Mouse (Mus musculus) left cerebral cortex, postnatal 4 days (tissue): ENCODE data around the gene Nsf. TPM values are rescaled to one million over a fixed set of nuclear protein-coding genes. Genes with fewer than 3 reads are reported as not detected.
A peak's percentile ranks its signal among the peaks of the same experiment; 100 is the strongest.
"Not testable (repeated sequence)": the region's sequence is repeated elsewhere in the genome, so short reads cannot be mapped to it uniquely, and the experiment has no call there.

Source experiments
- DNase-seq: peaks from one replicate; pipeline ENCODE4 v3.0.0-alpha.2; 2022
- intact Hi-C: fragments of 180-260 bp; cut with DNase I; formaldehyde crosslinking; loops from one replicate; pipeline ENCODE4 v1.15.1; 2025
- total RNA-seq, 2 experiments: library from RNA; stranded (reverse); gene quantifications; 2 replicates each; pipeline ENCODE4 v1.2.3; 2021

Nsf gene
- total RNA-seq, 2 experiments from 2014 or later = 241 to 292 TPM

DNA sequence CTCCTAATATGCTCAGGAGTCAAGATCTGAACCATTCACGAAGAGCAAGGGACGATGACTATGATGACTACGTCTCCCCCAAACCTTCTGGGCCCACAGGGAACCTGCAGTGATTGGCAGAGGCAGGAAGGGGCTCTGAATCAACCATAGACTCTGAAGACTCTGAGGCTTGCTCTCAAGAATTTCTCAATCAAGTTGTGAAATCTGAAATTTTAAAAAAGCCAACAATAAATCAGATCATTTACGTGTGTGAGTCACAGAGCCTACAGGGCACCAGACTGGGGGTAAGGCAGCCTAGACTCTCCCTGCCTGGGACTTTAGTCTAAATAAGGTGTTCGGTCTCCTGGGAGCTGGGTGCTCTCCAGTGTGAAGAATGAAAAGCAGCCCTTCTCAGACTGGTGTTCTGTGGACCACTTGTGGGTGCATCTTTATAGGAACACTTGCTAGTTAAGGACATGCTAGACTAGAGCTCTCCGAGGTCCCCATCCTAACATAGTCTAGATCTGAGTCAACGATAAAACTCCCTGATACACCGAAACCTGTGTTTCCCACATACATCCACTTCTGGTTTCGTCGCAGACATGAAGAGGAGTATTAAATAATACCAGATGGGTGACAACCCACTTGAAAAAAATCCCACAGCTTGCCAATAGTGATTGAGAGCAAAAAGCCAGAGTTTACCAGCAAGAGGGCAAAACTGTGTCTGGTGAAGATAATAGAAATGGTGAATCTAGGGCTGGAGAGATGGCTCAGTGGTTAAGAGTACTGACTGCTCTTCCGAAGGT lies 56.7 kb downstream of the Nsf start:
- intact Hi-C loops = no loop called here
- no peak for DNase-seq

DNA sequence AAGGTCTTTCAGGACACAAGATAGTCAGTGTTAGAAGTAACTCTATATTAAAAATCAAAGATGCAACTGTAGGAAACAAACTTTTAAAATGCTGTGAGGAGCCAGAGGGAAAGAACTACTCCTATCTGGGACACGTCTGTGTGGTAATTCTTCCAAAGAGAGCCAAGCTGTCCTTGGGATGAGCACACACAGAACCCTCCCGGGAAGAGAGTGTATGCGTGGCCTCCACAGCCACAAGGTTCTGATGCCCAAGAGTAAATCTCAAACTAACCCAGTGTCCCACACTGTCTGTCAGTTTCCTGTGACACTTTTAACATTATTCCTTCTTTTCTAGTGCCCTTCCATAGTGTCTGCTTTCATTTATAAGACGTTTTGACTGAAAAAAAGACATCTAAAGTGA lies 57.8 kb downstream of the Nsf start:
- no peak for DNase-seq
- intact Hi-C loops = no loop called here

DNA sequence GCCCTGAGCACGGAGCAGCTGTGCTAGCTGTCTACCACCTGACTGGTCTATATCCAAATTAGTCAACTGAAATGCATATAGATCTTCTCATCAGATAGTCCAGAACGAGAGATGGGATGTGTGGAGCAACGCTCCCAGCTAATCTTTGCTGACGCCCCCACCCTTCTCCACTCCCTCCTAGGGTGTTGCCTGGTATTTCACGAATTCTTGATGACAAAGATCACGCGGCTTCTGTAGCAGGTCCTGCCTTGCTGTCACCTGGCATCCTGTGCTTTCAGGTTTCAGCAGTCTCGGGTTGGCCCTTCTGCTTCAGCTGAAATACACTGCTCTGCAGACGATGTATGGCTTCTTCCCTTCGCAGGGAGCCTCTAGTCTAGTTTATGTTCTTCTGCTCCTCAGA lies 61.0 kb downstream of the Nsf start:
- DNase-seq = no peak
- intact Hi-C loops = no loop called here

DNA sequence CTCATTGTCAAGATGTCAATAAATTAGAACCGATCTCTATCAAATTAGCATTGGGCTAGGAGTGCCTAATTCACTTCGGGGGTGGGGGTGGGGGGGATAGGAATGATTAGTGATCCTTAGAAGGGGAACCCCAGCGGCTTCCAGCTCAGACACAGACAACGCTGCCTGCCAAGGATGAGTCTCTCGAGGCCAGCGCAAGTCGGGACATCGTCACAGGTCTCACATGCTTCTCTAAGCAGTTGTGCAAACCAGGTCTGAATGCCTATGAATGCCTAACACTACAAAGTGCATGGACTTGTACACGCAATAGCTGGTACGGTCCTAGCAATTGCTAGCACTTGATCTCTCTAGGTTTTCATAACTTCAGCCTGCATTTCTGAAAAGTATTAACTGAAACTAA lies 62.1 kb downstream of the Nsf start:
- intact Hi-C loops = no loop called here
- no peak for DNase-seq

DNA sequence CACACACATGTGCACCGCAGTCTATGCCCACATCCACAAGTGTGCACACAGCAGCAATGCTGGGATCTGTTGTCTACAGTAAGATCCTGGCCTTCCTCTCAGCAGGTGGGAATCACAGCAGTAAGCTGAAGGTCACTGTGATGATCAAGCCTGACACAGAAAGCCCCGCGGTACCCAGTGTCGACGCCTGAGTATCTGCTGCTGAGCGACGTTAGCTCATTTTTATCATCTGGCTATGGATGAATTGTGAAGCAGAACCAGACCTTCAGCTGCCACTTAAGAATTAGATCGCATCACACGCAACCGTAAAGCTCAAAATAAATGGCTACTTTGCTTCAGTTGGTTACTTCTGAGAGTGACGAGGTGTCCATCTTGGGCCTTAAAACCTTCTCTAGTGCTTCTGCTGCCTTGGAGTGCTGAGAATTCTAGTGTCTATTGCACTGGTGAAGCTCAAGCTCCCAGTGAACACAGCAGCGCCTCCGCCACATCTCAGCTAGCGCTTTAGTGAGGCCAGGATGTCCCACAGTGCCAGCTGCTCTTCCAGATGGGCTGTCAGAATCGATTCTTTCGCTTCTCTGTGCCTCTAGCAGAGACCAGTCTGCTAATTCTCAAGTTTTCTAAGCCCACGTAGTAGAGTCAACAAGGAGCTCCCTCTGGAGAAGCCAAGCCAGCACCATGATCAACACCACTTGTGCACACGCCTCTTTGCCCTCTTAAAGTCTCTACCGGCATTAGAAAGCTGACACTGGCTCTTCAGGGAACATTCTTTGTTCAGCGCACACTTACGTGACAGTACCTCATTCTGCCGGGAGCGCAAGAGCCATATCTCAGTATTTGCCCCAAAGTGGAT lies 63.3 kb downstream of the Nsf start:
- intact Hi-C loops = no loop called here
- DNase-seq = peak; percentile 55

DNA sequence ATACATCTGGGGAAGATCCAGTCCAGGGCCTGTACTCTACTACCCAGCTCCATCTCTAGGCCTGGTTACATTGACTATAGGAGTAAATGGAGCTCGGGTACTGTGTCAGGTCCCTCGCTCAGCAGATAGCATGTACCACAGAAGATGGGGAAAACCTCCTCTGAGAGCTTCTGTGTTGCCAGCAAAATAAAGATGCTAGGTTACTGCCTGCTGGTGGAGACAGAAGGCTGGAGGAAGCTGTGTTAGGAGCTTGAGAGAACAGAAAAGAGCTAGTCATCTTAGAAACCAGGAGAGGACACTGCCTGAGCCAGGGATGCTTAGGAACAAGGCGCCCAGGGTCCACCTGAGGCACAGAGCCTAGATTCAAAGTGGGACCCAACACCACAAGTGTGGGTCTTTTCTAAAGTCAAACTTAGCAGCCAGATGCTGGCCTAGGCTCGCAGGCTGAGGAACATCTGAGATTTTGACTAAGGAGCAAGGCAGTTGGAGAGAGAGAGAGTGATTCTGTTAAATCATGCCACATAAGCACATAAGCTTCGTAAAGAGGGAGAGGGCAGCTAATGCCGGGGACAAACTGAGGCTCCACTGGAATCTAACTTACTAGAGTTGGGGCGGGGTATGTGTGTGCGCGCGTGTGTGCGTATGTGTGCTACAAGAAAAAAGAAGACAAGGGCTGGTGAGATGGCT lies 66.0 kb downstream of the Nsf start:
- DNase-seq = no peak
- intact Hi-C loops = no loop called here

DNA sequence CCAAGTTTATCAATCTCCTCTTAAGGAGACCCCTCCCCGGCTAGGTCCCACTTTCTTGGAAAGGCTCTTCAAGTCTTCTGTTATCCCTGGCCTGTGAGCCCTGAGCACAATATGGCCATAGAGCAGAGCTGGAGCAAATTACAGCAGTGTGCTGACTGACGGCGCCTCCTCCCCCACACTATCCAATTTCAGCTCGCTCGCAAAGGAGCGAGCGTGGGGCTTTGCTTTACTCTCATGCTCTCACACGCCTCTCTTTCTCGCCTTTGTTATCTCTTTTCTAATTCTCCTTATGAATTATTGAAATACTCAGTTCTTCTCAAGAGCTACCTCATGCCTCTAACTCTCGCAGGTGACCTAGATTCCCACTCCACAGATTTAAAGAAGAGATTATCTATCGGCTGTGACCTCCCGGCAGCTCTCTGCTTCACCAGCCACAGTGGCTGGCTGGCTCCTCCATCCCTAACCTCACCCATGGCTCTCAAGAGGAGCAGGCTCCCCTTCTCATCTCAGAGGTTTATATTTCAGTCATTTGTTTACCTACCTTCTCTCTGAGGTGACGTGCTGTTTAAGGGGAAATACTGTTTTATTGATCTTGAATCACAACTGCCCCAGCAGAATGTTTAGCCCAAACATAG lies 69.0 kb downstream of the Nsf start:
- intact Hi-C loops = no loop called here
- peak; percentile 25 for DNase-seq

DNA sequence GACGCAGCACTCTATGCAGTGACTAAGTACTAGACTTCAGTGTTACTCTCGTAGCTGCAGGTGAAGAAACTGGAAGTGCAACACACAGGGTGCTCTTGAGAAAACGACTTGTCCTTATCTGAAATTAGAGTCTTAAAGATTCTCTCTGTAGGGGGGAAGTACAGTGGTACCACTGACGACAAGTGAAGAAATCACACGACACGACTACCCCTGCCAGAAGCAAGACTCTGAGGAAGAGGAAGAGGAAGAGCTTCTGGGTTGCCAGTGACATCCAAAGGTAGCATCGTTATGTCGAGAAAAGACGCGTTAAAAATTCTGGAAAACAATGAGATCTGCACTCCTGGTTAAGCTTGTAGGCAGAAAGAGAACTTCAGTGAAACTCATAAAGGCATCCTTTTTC lies 70.1 kb downstream of the Nsf start:
- intact Hi-C loops = no loop called here
- no peak for DNase-seq

DNA sequence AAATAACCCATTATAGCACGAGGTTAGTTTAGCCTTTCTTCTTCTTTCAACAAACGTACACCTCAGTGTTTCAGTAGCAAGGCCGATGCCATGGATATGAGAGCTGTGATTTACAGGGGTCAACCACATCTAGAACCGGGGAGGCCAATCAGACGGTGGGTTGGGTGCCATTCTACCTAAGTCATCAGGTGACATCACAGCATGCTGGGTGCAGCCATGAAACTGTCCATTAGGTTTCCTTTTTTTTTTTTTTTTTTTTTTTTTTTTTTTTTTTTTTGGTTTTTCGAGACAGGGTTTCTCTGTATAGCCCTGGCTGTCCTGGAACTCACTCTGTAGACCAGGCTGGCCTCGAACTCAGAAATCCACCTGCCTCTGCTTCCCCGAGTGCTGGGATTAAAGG lies 74.4 kb downstream of the Nsf start:
- intact Hi-C loops, DNase-seq: not testable (repeated sequence)

DNA sequence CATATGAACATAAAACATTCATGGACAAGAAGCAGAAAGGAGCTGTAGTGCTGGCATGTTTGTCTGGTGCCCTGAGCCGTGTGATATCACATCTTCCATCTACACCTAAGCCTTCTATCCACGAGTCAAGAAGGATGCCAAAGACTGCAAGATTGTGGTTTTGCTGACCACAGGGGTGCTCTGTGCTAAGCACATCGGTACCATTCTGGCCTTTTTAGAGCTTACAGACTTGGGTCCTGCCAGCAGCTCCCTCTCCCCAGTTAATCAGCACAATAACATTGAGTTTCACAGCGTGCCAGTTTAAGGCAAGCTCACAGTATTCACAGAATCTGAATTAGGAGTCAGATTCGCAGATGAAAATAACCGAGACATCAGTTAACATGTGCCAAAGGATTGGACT lies 75.4 kb downstream of the Nsf start:
- intact Hi-C loops = no loop called here
- no peak for DNase-seq

DNA sequence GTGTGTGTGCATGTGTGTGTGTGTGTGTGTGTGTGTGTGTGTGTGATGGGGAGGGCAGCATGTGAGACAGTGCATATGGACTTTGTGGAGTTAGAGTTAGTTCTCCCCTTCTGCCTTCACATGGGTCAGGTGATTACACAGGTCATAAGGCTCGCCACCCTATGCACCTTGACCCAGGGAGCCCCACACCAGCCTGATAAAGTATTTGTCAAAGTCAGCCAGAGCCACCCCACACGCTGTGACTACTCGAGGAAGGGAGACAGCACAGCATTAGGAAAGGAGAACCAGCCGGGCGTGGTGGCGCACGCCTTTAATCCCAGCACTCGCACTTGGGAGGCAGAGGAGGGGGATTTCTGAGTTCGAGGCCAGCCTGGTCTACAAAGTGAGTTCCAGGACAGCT lies 83.5 kb downstream of the Nsf start:
- no peak for DNase-seq
- intact Hi-C loops = no loop called here

DNA sequence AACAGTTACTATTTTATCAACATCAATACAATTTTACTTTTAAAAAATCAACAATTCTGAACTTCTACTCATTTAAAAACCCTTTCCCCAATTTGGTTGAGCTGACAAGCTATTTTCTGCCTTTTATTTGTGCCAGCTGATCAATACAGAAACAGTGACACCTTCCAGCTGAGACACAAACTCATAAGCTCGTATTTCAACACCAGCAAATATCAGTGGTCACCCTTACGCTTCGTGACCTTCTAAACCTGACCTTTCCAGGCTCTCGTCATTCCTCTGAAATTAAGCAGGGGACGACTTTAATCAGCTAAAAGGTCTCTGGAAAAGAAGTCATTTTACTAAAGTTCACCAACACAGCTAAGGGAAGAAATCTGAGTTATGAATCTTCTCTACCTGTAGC lies 86.2 kb downstream of the Nsf start:
- DNase-seq = no peak
- intact Hi-C loops = no loop called here

DNA sequence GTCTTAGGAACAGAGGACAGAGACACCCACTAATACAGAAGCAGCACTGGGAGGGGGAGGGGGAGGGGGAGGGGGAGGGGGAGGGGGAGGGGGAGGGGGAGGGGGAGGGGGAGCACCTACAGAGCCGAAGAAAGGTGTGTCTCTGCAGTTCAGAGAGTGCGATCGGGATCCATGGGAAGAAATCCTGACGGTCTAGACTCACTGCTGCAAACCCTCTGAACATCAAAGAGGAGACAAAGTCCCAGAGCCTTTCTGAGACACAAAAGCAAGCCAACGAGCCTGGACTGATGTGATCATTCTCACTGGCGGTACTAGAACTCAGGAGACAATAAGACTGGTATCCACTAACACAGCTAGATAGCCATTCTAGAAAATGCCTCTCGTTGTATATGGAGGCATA lies 88.5 kb downstream of the Nsf start:
- intact Hi-C loops = no loop called here
- no peak for DNase-seq

DNA sequence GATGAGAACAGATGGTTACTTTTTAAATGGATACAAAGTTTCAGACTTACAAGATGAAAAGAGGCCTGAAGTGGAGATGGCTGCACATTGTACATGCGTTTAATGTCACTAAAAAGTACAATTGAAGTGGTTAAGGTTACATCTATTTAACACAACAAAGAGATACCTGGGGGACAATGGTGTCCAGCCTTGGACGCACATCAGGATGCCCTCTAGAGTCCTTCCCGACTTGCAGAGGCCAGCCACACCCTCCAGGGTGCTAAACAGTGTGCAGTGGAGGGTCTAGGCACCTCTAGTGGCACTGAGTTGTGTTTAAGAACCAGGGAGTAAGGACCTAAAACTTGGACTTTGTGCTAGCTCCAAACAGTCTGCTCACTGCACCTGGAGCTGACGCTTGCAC lies 89.4 kb downstream of the Nsf start:
- DNase-seq = no peak
- intact Hi-C loops = no loop called here

DNA sequence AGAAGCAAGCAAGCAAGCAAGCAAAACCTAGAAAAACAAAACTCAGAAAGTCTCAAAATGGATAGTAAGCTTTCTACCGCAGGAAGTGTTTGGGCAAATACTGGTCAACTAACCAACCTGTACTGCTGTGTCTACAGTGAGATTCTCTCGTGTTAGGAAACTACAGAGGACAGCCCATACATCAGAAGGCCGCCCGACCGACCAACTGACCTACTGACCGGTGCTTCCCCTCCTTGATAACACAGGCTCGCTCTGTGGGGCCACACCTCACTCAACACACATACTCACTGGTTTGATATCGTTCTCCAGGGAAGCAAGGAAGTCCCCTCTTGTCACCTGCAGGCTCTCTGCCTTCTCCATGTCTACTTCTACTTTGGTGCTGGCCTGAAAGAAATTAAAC lies 90.9 kb downstream of the Nsf start:
- intact Hi-C loops = no loop called here
- DNase-seq = no peak

DNA sequence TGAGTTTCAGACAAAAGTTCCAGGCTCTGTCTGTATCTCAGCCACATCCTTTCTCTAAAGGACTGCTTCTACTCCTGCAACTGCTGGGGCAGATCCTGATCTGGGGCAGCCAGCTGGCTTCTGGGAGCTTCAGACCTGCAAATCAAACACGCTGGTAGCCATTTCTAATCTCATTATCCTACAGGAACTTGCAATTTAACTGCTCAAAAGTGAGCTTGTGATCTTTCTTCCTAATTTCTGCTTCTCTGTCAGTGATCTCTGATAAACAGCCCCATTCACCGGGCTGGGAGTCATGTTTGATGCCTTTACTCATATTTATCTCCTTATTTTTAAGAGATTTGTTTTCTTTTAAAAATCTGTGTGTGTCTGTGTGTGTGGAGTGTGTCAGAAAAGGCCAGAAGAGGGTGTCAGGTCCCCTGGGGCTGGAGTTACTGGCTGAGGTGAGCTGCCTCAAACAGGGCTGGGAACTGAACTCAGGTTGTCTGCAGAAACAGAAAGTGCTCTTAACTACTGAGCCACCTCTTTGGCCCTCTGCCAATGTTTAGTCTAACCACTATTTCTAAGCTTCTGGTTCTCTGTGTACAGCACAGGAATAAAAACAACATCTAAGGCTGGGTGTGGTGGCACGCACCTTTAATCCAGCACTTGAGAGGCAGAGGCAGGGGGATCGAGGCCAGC lies 93.8 kb downstream of the Nsf start:
- intact Hi-C loops = no loop called here

DNA sequence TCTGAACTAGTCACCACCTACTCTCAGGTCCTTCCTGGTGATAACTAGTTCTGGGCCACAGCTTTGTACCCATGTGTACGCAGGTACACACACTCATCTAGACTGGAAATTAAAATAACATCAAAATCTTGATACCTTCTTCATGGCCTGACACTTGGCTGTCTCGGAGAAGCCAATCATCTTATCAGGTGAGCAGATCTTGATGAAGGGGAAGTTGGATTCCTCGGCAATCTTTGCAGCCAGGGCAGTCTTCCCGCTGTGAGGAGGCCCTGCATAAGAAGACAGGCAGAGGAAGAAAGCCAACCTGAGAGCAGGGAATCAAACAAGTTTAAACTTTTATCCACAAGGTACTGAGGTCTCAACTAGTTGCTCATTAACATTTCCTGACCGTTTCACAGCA lies 95.1 kb downstream of the Nsf start:
- intact Hi-C loops = no loop called here
- DNase-seq = no peak

More for the DNA sequence above, 93.8 kb downstream of the Nsf start:
- no peak for DNase-seq

DNA sequence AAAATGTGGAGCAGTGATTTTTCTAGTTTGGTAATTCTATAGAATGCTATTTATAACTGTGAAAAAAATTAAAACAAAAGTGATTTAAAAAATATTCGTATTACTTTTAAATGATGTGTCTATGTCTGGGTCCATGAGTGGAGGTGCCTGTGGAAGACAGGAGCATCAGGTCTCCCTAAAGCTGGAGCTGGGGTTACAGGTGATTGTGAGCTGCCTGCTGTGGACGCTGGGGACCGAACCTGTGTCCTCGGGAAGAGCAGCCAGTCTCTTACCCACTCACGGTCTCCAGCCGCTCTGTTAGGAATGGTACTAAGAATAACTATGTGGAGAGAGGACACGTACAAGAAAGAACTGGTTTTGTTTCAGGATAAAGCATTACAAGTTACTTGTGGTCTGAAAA lies 97.2 kb downstream of the Nsf start:
- DNase-seq = no peak
- intact Hi-C loops = no loop called here

DNA sequence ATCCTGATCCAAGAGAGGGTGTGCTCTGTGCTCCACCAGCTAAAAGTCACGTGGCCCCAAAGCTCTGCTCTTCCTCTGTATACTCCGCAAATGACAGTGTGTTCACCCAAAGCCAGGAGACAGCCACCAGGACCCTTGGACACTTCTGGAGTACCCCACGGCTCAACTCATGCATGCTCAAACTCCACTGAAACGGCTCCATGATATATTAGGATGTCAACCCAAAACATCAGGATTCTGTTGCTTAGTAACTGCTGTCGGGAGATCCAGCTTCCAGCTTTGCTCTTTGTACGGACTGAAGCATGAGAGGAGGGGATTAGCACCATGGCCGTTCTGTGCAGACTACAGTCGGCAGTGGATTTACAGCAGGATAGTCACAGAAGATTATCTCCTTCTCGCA lies 99.6 kb downstream of the Nsf start:
- intact Hi-C loops = no loop called here
- DNase-seq = no peak

DNA sequence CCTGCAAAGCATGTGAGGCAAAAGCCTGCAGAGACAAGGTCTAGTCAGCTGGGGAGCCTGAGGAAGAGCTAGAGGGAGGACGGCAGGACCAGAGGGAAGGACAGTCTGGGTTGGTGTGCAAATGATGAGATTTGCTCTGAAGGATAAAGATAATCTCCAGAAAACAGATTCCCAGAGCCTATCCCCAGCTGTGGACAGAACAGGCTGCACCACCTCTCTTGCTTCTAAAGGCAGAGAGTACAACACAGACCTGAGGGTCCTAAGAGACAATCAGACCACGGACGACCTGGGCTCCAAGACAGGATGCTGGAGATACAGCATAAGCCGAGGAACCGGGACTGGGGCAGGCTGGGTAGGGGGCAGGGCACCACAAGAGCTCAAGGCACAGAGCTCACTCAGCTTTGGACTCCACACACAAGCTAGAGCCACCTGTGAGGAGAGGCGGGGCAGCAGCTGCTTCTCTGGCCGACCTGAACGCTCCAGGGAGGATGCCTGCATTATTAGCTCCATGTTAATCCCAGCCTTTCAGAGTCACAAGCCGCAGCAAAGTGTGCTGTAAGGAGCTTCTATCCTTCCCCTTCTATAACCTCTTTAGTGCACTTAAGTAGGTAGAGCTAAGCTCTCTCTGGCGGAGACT lies 100.5 kb downstream of the Nsf start:
- intact Hi-C loops = no loop called here
- peak; percentile 10 for DNase-seq
